Mouse (Mus musculus) CH12.LX (cell line): Measurements from ENCODE around the gene Lpar6.

ENCODE experiments used
- CHD2 ChIP-seq: IDR thresholded peaks from 2 replicates; pipeline ENCODE4 v1.6.1; 2011; ENCODE audit warnings: low read length, improper control_type of control experiment
- CTCF ChIP-seq, 2 experiments: IDR thresholded peaks in 1 of 2; conservative IDR thresholded peaks in 1 of 2; 2 replicates each; pipeline ENCODE4 v1.5.1; 2011 to 2012; ENCODE audit warnings: low read depth in 2 of 2, low read length in 2 of 2, improper control_type of control experiment in 1 of 2, inconsistent platforms in 1 of 2, mild to moderate bottlenecking in 1 of 2, moderate library complexity in 1 of 2
- EP300 ChIP-seq: IDR thresholded peaks from 2 replicates; pipeline ENCODE4 v1.6.1; 2011; ENCODE audit warnings: low read length, improper control_type of control experiment
- MAX ChIP-seq: IDR thresholded peaks from 2 replicates; pipeline ENCODE4 v1.6.1; 2011; ENCODE audit warnings: low read length, improper control_type of control experiment
- MXI1 ChIP-seq: IDR thresholded peaks from 2 replicates; pipeline ENCODE4 v1.6.1; 2011; ENCODE audit warnings: mild to moderate bottlenecking, low read depth, low read length, improper control_type of control experiment
- MYC ChIP-seq: IDR thresholded peaks from 2 replicates; pipeline ENCODE4 v1.6.1; 2011; ENCODE audit warnings: low read depth, mild to moderate bottlenecking, improper control_type of control experiment, low read length
- PAX5 ChIP-seq: IDR thresholded peaks from 2 replicates; pipeline ENCODE4 v1.6.1; 2012; ENCODE audit warnings: low read length, inconsistent platforms, mixed read lengths
- POLR2A ChIP-seq: IDR thresholded peaks from 2 replicates; pipeline ENCODE4 v1.6.1; 2011; ENCODE audit warnings: low read depth, mild to moderate bottlenecking, improper control_type of control experiment, low read length
- RCOR1 ChIP-seq: conservative IDR thresholded peaks from 2 replicates; pipeline ENCODE4 v1.6.1; 2012; ENCODE audit warnings: low read depth, mild to moderate bottlenecking, inconsistent platforms, low read length, improper control_type of control experiment
- SIN3A ChIP-seq: IDR thresholded peaks from 2 replicates; pipeline ENCODE4 v1.6.1; 2012; ENCODE audit warnings: low read length, improper control_type of control experiment, inconsistent platforms
- SMC3 ChIP-seq: IDR thresholded peaks from 2 replicates; pipeline ENCODE4 v1.6.1; 2011; ENCODE audit warnings: low read depth, low read length, improper control_type of control experiment
- USF2 ChIP-seq: conservative IDR thresholded peaks from 2 replicates; pipeline ENCODE4 v1.6.1; 2011; ENCODE audit warnings: low read depth, low read length, improper control_type of control experiment
- ZC3H11A ChIP-seq: IDR thresholded peaks from 2 replicates; pipeline ENCODE4 v1.6.1; 2012; ENCODE audit warnings: low read depth, mild to moderate bottlenecking, inconsistent platforms, low read length, improper control_type of control experiment
- ZKSCAN1 ChIP-seq: IDR thresholded peaks from 2 replicates; pipeline ENCODE4 v1.6.1; 2012; ENCODE audit warnings: low read depth, inconsistent platforms, low read length, improper control_type of control experiment, borderline replicate concordance

DNA sequence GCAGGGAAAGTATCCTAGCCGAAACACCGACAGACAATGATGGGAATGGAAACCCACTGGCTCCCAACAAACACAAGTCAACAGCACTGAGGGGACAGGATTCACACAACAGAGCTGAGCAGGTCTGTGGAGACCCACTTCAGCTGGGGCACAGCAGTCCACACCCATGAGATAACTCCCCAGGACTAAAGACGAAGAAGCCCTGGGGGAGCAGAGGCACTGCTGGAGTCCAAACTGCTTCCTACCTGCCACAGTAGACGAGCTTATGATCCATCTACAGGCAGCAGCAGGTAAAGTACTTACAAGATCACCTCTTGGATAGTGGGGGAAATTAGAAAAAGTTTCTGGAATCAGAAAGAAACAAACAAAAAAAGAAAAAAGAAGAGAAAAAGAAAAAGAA is 16.7 kb downstream of the Lpar6 start:
- TF ChIP-seq PAX5 (no peak), ZC3H11A (no peak), CTCF (conservative IDR thresholded peaks at IDR 0.05 in 1 of 2, IDR thresholded peaks at IDR 0.05 in 1 of 2; ENCODE audit: low read depth in 2 of 2, low read length in 2 of 2) (no peak), POLR2A (no peak), MYC (no peak), CHD2 (no peak), MAX (no peak), MXI1 (no peak), EP300 (no peak), SMC3 (no peak), SIN3A (no peak), ZKSCAN1 (no peak), RCOR1 (no peak), USF2 (no peak)
